In the genomic region with DNA sequence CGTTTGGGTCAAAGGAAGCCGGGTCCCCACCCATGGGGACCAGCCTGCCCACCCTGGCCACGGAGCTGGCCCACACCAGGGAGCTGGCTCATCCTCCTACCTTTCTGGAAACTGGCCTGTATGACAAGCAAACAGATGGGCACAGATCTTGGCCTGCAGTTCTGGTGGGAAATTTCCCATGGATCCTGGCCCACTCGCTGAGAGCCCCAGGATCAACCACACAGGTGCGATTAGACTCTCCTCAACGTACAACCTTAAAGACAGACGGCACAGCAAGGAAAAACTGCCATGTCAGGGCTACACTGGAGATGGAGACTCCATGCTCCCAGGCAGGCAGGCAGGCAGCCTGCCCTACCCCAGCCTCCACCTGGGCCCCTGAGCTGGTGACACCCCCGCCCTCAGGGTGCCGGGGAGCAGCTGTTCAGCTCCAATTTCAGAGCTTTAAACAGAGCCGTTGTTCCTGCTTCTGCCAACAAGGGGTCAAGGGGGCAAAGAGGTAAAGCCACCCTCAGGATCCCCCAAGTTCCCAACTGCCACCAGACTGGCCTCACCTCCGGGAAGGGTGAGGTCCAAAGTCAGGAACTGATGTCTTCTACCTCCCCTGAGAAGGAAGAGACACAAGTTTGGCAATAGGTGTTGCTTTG, we compare ENCODE assay signal across 10 mouse cellular contexts. TPM values are rescaled to one million over a fixed set of nuclear protein-coding genes. Genes with fewer than 3 reads are reported as not detected.
A peak's percentile ranks its signal among the peaks of the same experiment; 100 is the strongest.
DNase-seq lines count a peak whose midpoint lies in the region; ATAC-seq lines count a peak whose summit lies in the region.
"Had no signal": no experiment of that assay in that cellular context is flagged by ENCODE, and none has a peak within 500 bp of the region (broad histone marks: within the 10 kb centered on the region; RNA-seq: fewer than 3 reads in every experiment).

No protein-coding gene starts in this region.

- H3K27me3 ChIP-seq in heart, embryonic 10.5 days (ENCODE audit: insufficient read depth, poor library complexity, severe bottlenecking) = peaks cover 25% of the 10 kb centered on the region
- H3K27me3 ChIP-seq in liver, embryonic 11.5 days (replicated peaks; ENCODE audit: control insufficient read depth, insufficient read depth, low read length) = peaks cover 42% of the 10 kb centered on the region
- H3K27me3 ChIP-seq in liver, embryonic 12.5 days (replicated peaks) = peaks cover 58% of the 10 kb centered on the region
- H3K27me3 ChIP-seq: CH12.LX had no signal

- intact Hi-C loops in heart, postnatal 14 days (cut with DNase I) = no loop called here

- peak overlapping the region; percentile 8; the same call in 1 of the 2 replicates for H3K4me3 ChIP-seq in heart, embryonic 10.5 days
- H3K4me3 ChIP-seq in liver, embryonic 11.5 days (ENCODE audit: low read depth, low read length) = no peak overlapping the region
- no peak overlapping the region for H3K4me3 ChIP-seq in liver, embryonic 12.5 days
- H3K4me3 ChIP-seq: midbrain, embryonic 15.5 days had no signal

- ATAC-seq in liver, embryonic 11.5 days (replicated peaks; ENCODE audit: low FRiP score) = no peak; the same call in 1 of the 2 replicates
- 0 out of 2 replicates have a peak, but pooled peaks have one; percentile 3 for ATAC-seq in liver, embryonic 12.5 days
- ATAC-seq: midbrain, embryonic 15.5 days had no signal

- H3K9me3 ChIP-seq in heart, embryonic 10.5 days = no peaks in the 10 kb centered on the region
- no peaks in the 10 kb centered on the region for H3K9me3 ChIP-seq in liver, embryonic 11.5 days (ENCODE audit: control insufficient read depth, low read length)
- no peaks in the 10 kb centered on the region for H3K9me3 ChIP-seq in liver, embryonic 12.5 days (replicated peaks)
- H3K9me3 ChIP-seq: midbrain, embryonic 15.5 days had no signal

- DNase-seq in heart, embryonic 10.5 days (ENCODE audit: low spot score) = no peak
- DNase-seq in heart, postnatal 14 days = no peak
- no peak for DNase-seq in liver, embryonic 11.5 days (ENCODE audit: low spot score)
- DNase-seq in liver = no peak
- peak; percentile 95 for DNase-seq in cerebellum, adult 9-10 months
- no peak for DNase-seq in spleen, adult 18-20 months
- no peak for DNase-seq in testis, postnatal 14 days (ENCODE audit: low spot score)

- H3K9ac ChIP-seq in liver, embryonic 11.5 days (ENCODE audit: low read depth, low read length) = no peak overlapping the region
- H3K9ac ChIP-seq in liver, embryonic 12.5 days = no peak overlapping the region
- H3K9ac ChIP-seq: midbrain, embryonic 15.5 days had no signal

- WGBS in heart, embryonic 10.5 days = 32% methylated on average over 11 of the region's 11 CpGs
- 31% methylated on average over 11 of the region's 11 CpGs for WGBS in liver, embryonic 11.5 days
- 36% methylated on average over 11 of the region's 11 CpGs for WGBS in liver, embryonic 12.5 days (ENCODE audit: insufficient replicate concordance)

- no peaks in the 10 kb centered on the region for H3K36me3 ChIP-seq in heart, embryonic 10.5 days
- no peaks in the 10 kb centered on the region for H3K36me3 ChIP-seq in liver, embryonic 11.5 days (ENCODE audit: control insufficient read depth, insufficient read depth, low read length)
- H3K36me3 ChIP-seq in liver, embryonic 12.5 days = no peaks in the 10 kb centered on the region
- H3K36me3 ChIP-seq: midbrain, embryonic 15.5 days had no signal

- peaks cover 47% of the 10 kb centered on the region for H3K4me1 ChIP-seq in heart, embryonic 10.5 days
- 0 out of 2 replicates have a peak, but pooled peaks cover 9% of the 10 kb centered on the region for H3K4me1 ChIP-seq in liver, embryonic 11.5 days (replicated peaks; ENCODE audit: control insufficient read depth, insufficient read depth, low read length)
- peaks cover 10% of the 10 kb centered on the region; the same call in 1 of the 2 replicates for H3K4me1 ChIP-seq in liver, embryonic 12.5 days

- peak overlapping the region; percentile 1; the same call in 1 of the 2 replicates for H3K4me2 ChIP-seq in liver, embryonic 11.5 days
- H3K4me2 ChIP-seq in liver, embryonic 12.5 days = no peak overlapping the region
- H3K4me2 ChIP-seq: midbrain, embryonic 15.5 days had no signal

- peak overlapping the region; percentile 72 for H3K27ac ChIP-seq in heart, embryonic 10.5 days
- H3K27ac ChIP-seq in liver, embryonic 11.5 days (ENCODE audit: low read depth, low read length) = no peak overlapping the region
- H3K27ac ChIP-seq in liver, embryonic 12.5 days = no peak overlapping the region
- H3K27ac ChIP-seq: midbrain, embryonic 15.5 days had no signal

RNA-seq across cellular contexts. Expression of a gene that starts 3.8 kb away (rescaled TPM):
- polyA plus RNA-seq in heart, embryonic 10.5 days (2016; fragmentation: Nextera tagmentation; extraction: Ambion mirVana) = 4.2 and 4.9 TPM in 2 replicates
- 1 to 10 TPM; 4.6 to 5.0 TPM for total RNA-seq in heart, postnatal 14 days (2021)
- polyA plus RNA-seq in liver, embryonic 11.5 days (2014; fragmentation: Nextera tagmentation; extraction: Ambion mirVana) = 0.95 and 1.9 TPM in 2 replicates
- polyA plus RNA-seq in liver, embryonic 12.5 days (2016; fragmentation: Nextera tagmentation; extraction: Ambion mirVana) = 1.1 and 1.7 TPM in 2 replicates
- total RNA-seq: CH12.LX had no signal

RNA-seq across cellular contexts. Expression of a gene that starts 58.8 kb away (rescaled TPM):
- polyA plus RNA-seq in heart, embryonic 10.5 days (2016; fragmentation: Nextera tagmentation; extraction: Ambion mirVana) = 13.1 and 16.1 TPM in 2 replicates
- total RNA-seq in heart, postnatal 14 days (2021) = 1 to 10 TPM; 8.0 to 8.3 TPM
- 9.5 and 10.1 TPM in 2 replicates for polyA plus RNA-seq in liver, embryonic 11.5 days (2014; fragmentation: Nextera tagmentation; extraction: Ambion mirVana)
- polyA plus RNA-seq in liver, embryonic 12.5 days (2016; fragmentation: Nextera tagmentation; extraction: Ambion mirVana) = 4.7 and 4.8 TPM in 2 replicates
